Mouse (Mus musculus): ENCODE data around the gene Ppm1g. TPM values are rescaled to one million over a fixed set of nuclear protein-coding genes. Genes with fewer than 3 reads are reported as not detected.
A peak's percentile ranks its signal among the peaks of the same experiment; 100 is the strongest.

Gene Ppm1g
- polyA plus RNA-seq, 1 experiment = 84.1 TPM

GRCm38 (mm10) chr5:31194486-31195485 is 25.7 kb downstream of the Ppm1g start:
- DNase-seq = no peak
- no peak overlapping the region for H3K27ac ChIP-seq (ENCODE audit: insufficient read depth, low read length)
- H3K27me3 ChIP-seq (ENCODE audit: control insufficient read depth, insufficient read depth, low read length) = no peaks in the 10 kb centered on the region
- H3K4me3 ChIP-seq (replicated peaks; ENCODE audit: insufficient read depth, low read depth, low read length) = no peak overlapping the region
- H3K4me1 ChIP-seq (ENCODE audit: control insufficient read depth, insufficient read depth, low read length) = peaks cover 4% of the 10 kb centered on the region; the same call in 1 of the 2 replicates
- TF ChIP-seq POLR2A (IDR thresholded peaks at IDR 0.05; ENCODE audit: borderline replicate concordance, insufficient read depth, low read length) (no peak), CTCF (IDR thresholded peaks at IDR 0.05; ENCODE audit: borderline replicate concordance, insufficient read depth, low read depth, low read length) (no peak)
- WGBS = 89% methylated on average over 16 of the region's 16 CpGs

GRCm38 (mm10) chr5:31193631-31194281 is 26.7 kb downstream of the Ppm1g start:
- WGBS = 11% methylated on average over 25 of the region's 25 CpGs
- Histone ChIP-seq H3K4me1 (ENCODE audit: control insufficient read depth, insufficient read depth, low read length) (peaks cover 4% of the 10 kb centered on the region; the same call in 1 of the 2 replicates), H3K27ac (ENCODE audit: insufficient read depth, low read length) (peak overlapping the region; percentile 60), H3K4me3 (replicated peaks; ENCODE audit: insufficient read depth, low read depth, low read length) (peak overlapping the region; percentile 90), H3K27me3 (ENCODE audit: control insufficient read depth, insufficient read depth, low read length) (no peaks in the 10 kb centered on the region)
- TF ChIP-seq POLR2A (IDR thresholded peaks at IDR 0.05; ENCODE audit: borderline replicate concordance, insufficient read depth, low read length) = no peak
- TF ChIP-seq CTCF (IDR thresholded peaks at IDR 0.05; ENCODE audit: borderline replicate concordance, insufficient read depth, low read depth, low read length) = no peak
- no peak for DNase-seq

GRCm38 (mm10) chr5:31192939-31193630 is 27.4 kb downstream of the Ppm1g start, which contains the start of the genes Snx17 and Eif2b4:
Gene Snx17 (plus strand): TSS chr5:31193227.
Gene Eif2b4 (minus strand): TSS chr5:31193430.
- H3K4me1 ChIP-seq (ENCODE audit: control insufficient read depth, insufficient read depth, low read length) = peaks cover 4% of the 10 kb centered on the region; the same call in 1 of the 2 replicates
- H3K4me3 ChIP-seq (replicated peaks; ENCODE audit: insufficient read depth, low read depth, low read length) = peak within 1 kb of the TSS; percentile 90
- H3K27me3 ChIP-seq (ENCODE audit: control insufficient read depth, insufficient read depth, low read length) = no peaks in the 10 kb centered on the region
- WGBS = under 1% methylated on average over 48 of the region's 48 CpGs
- H3K27ac ChIP-seq (ENCODE audit: insufficient read depth, low read length) = peak within 1 kb of the TSS; percentile 74
- TF ChIP-seq POLR2A (IDR thresholded peaks at IDR 0.05; ENCODE audit: borderline replicate concordance, insufficient read depth, low read length) = peak; percentile 80
- peak; percentile 36; the same call in 1 of the 2 replicates for TF ChIP-seq CTCF (IDR thresholded peaks at IDR 0.05; ENCODE audit: borderline replicate concordance, insufficient read depth, low read depth, low read length)
- peak; percentile 100 for DNase-seq

GRCm38 (mm10) chr5:31192045-31192938 is 28.2 kb downstream of the Ppm1g start:
- peak overlapping the region; percentile 74 for H3K27ac ChIP-seq (ENCODE audit: insufficient read depth, low read length)
- DNase-seq = no peak
- H3K27me3 ChIP-seq (ENCODE audit: control insufficient read depth, insufficient read depth, low read length) = no peaks in the 10 kb centered on the region
- H3K4me3 ChIP-seq (replicated peaks; ENCODE audit: insufficient read depth, low read depth, low read length) = peak overlapping the region; percentile 90
- TF ChIP-seq POLR2A (IDR thresholded peaks at IDR 0.05; ENCODE audit: borderline replicate concordance, insufficient read depth, low read length) (no peak), CTCF (IDR thresholded peaks at IDR 0.05; ENCODE audit: borderline replicate concordance, insufficient read depth, low read depth, low read length) (no peak)
- H3K4me1 ChIP-seq (ENCODE audit: control insufficient read depth, insufficient read depth, low read length) = peaks cover 4% of the 10 kb centered on the region; the same call in 1 of the 2 replicates
- WGBS = 11% methylated on average over 42 of the region's 42 CpGs

- Histone ChIP-seq H3K27ac (ENCODE audit: insufficient read depth, low read length) (no peak overlapping the region), H3K4me3 (replicated peaks; ENCODE audit: insufficient read depth, low read depth, low read length) (no peak overlapping the region), H3K27me3 (ENCODE audit: control insufficient read depth, insufficient read depth, low read length) (no peaks in the 10 kb centered on the region), H3K4me1 (ENCODE audit: control insufficient read depth, insufficient read depth, low read length) (peaks cover 4% of the 10 kb centered on the region; the same call in 1 of the 2 replicates)
- TF ChIP-seq CTCF (IDR thresholded peaks at IDR 0.05; ENCODE audit: borderline replicate concordance, insufficient read depth, low read depth, low read length) (no peak), POLR2A (IDR thresholded peaks at IDR 0.05; ENCODE audit: borderline replicate concordance, insufficient read depth, low read length) (no peak)
- WGBS = 89% methylated on average over 9 of the region's 9 CpGs
- DNase-seq = no peak
Observed at GRCm38 (mm10) chr5:31190201-31190600, 30.3 kb downstream of the Ppm1g start.

GRCm38 (mm10) chr5:31188223-31188840 is 32.2 kb downstream of the Ppm1g start:
- TF ChIP-seq CTCF (IDR thresholded peaks at IDR 0.05; ENCODE audit: borderline replicate concordance, insufficient read depth, low read depth, low read length) (no peak), POLR2A (IDR thresholded peaks at IDR 0.05; ENCODE audit: borderline replicate concordance, insufficient read depth, low read length) (no peak)
- no peak for DNase-seq
- Histone ChIP-seq H3K4me1 (ENCODE audit: control insufficient read depth, insufficient read depth, low read length) (peaks cover 4% of the 10 kb centered on the region; the same call in 1 of the 2 replicates), H3K27me3 (ENCODE audit: control insufficient read depth, insufficient read depth, low read length) (no peaks in the 10 kb centered on the region), H3K4me3 (replicated peaks; ENCODE audit: insufficient read depth, low read depth, low read length) (no peak overlapping the region), H3K27ac (ENCODE audit: insufficient read depth, low read length) (no peak overlapping the region)
- WGBS = 70% methylated on average over 4 of the region's 4 CpGs
